Mouse (Mus musculus) left cerebral cortex, postnatal 36 days (tissue): Measurements from ENCODE around the gene Zbtb45. TPM values are rescaled to one million over a fixed set of nuclear protein-coding genes. Genes with fewer than 3 reads are reported as not detected.
A peak's percentile ranks its signal among the peaks of the same experiment; 100 is the strongest.

Experiments used
- DNase-seq, 2 experiments: peaks; one replicate each; pipeline ENCODE4 v3.0.0; 2021 to 2022; ENCODE audit warnings: low spot score in 2 of 2, mixed read lengths in 1 of 2
- intact Hi-C: fragments of 180-260 bp; cut with DNase I; formaldehyde crosslinking; loops from one replicate; pipeline ENCODE4 v1.15.1; 2025
- total RNA-seq, 2 experiments: library from RNA; stranded (reverse); gene quantifications; 2 replicates each; pipeline ENCODE4 v1.2.3; 2021

Zbtb45 gene
- total RNA-seq, 2 experiments from 2014 or later, result 35.8 to 36.5 TPM

GRCm38 (mm10) chr7:12965678-12966091 is 44.1 kb downstream of the Zbtb45 start, which contains the start of gene Zfp324:
TSS of gene Zfp324 (plus strand) at chr7:12965838.
- intact Hi-C loops, result no loop called here
- peak; percentile 89 to 91 for DNase-seq

GRCm38 (mm10) chr7:12961511-12962141 is 48.2 kb downstream of the Zbtb45 start:
- intact Hi-C loops, result loop anchor here (5.0 kb wide), 1 partner anchor 39 kb away; the partner anchor contains the start of gene Rps5

GRCm38 (mm10) chr7:12959718-12960117 is 50.1 kb downstream of the Zbtb45 start:
- no peak for DNase-seq
- intact Hi-C loops, result loop anchor here (5.0 kb wide), 1 partner anchor 37 kb away; the partner anchor contains the start of gene Rps5

More at GRCm38 (mm10) chr7:12961511-12962141, 48.2 kb downstream of the Zbtb45 start:
- DNase-seq, result peak; percentile 41 to 49

GRCm38 (mm10) chr7:12958948-12959347 is 50.9 kb downstream of the Zbtb45 start:
- DNase-seq, result no peak
- intact Hi-C loops, result no loop called here

- intact Hi-C loops, result no loop called here
Observed at GRCm38 (mm10) chr7:12957511-12957910, 52.3 kb downstream of the Zbtb45 start.

GRCm38 (mm10) chr7:12954896-12955295 is 54.9 kb downstream of the Zbtb45 start:
- intact Hi-C loops, result no loop called here
- no peak for DNase-seq

More at GRCm38 (mm10) chr7:12957511-12957910, 52.3 kb downstream of the Zbtb45 start:
- no peak for DNase-seq

Other genes starting within 250 kb of the Zbtb45 start
- 10 to 100 TPM; 14.8 to 22.0 TPM for gene Zscan18, start 206.4 kb downstream of the Zbtb45 start, total RNA-seq
- 10 to 100 TPM; 17.3 to 24.7 TPM for gene Zfp329, start 191.2 kb downstream of the Zbtb45 start, total RNA-seq
- 10 to 100 TPM; 13.0 to 15.8 TPM for gene Zfp110, start 175.3 kb downstream of the Zbtb45 start, total RNA-seq
- 1 to 10 TPM; 7.0 to 7.6 TPM for gene Zfp128, start 128.9 kb downstream of the Zbtb45 start, total RNA-seq
- gene Zscan22, start 112.2 kb downstream of the Zbtb45 start, total RNA-seq, result 10 to 100 TPM; 12.2 to 15.5 TPM
- gene Rps5, start 87.7 kb downstream of the Zbtb45 start, total RNA-seq, result 100 to 1,000 TPM; 335 to 413 TPM
- gene Rnf225, start 82.6 kb downstream of the Zbtb45 start, total RNA-seq, result under 1 TPM; 0.86 to 0.99 TPM
- 10 to 100 TPM in 1 of 2 experiments, 1 to 10 TPM in 1; 9.4 to 11.7 TPM for gene Zfp324, start 44.2 kb downstream of the Zbtb45 start, total RNA-seq
- gene Zfp446, start 32.2 kb downstream of the Zbtb45 start, total RNA-seq, result 1 to 10 TPM; 6.7 to 9.7 TPM
- gene Slc27a5, start 11.8 kb downstream of the Zbtb45 start, total RNA-seq, result under 1 TPM in 1 of 2 experiments, not detected in 1; 0.34 TPM
- gene Trim28, start 10.9 kb downstream of the Zbtb45 start, total RNA-seq, result 100 to 1,000 TPM; 199 to 217 TPM
- gene Chmp2a, start 24.8 kb upstream of the Zbtb45 start, total RNA-seq, result 100 to 1,000 TPM; 124 to 136 TPM
- 100 to 1,000 TPM; 210 to 252 TPM for gene Ube2m, start 28.2 kb upstream of the Zbtb45 start, total RNA-seq
- 10 to 100 TPM; 12.2 to 15.8 TPM for gene Mzf1, start 44.7 kb upstream of the Zbtb45 start, total RNA-seq
- gene Vmn1r85, start 85.1 kb upstream of the Zbtb45 start, total RNA-seq, result not detected
- not detected for gene Vmn1r86, start 109.9 kb upstream of the Zbtb45 start, total RNA-seq
- not detected for gene Vmn1r87, start 130.1 kb upstream of the Zbtb45 start, total RNA-seq
- under 1 TPM; 0.07 to 0.09 TPM for gene Vmn1r88, start 149.5 kb upstream of the Zbtb45 start, total RNA-seq
- gene Vmn1r89, start 203.0 kb upstream of the Zbtb45 start, total RNA-seq, result not detected